Mouse (Mus musculus) heart, adult 18-20 months (tissue): ENCODE data around the gene Ilf3. TPM values are rescaled to one million over a fixed set of nuclear protein-coding genes. Genes with fewer than 3 reads are reported as not detected.

Experiments
- DNase-seq, 2 experiments: peaks; one replicate each; pipeline ENCODE4 v3.0.0; 2021 to 2022; ENCODE audit warnings: mixed read lengths in 1 of 2
- total RNA-seq, 2 experiments: library from RNA; stranded (reverse); gene quantifications; 2 replicates each; pipeline ENCODE4 v1.2.3; 2021

The Ilf3 gene
- total RNA-seq, 2 experiments from 2014 or later: 25.2 to 28.5 TPM

DNA sequence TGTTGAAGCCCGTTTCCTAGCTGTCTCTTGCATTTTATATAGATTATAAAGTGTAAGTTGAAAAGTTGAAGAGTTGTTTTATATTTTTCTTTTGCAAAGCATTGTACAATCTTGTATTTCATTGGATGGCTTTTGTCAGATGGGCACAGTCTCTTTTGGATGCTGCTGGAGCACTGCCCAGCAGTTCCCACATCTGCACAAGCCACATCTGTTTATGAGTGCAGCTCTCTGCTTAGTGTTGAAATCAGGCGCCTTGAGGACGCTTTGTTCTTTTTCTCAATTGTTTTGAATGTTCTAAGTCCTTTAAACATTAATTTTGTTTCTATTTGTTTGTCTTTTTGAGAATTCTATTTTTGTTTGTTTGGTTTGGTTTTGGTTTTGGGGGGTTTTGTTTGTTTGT lies 70.5 kb downstream of the Ilf3 start:
- DNase-seq: peak; percentile 70 to 80

DNA sequence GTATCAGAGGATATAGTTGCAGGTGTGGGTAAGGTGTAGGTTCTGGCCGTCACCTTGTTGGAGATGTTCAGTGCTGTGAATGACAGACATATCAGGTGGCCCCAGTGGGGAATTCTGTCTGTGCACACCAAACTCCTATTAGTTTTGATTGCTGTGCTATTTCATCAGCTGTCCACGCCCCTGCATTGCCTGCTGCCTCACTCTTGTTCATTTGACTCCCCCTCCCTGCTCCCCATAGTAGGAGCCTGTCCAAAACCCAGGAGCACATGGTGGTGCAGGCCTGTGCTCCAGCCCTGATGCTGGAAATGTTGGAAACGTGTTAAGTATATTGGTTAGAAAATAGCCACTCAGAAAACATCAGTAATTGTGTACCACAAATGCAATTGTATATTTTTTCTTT lies 71.8 kb downstream of the Ilf3 start:
- DNase-seq: peak; percentile 49 to 53

DNA sequence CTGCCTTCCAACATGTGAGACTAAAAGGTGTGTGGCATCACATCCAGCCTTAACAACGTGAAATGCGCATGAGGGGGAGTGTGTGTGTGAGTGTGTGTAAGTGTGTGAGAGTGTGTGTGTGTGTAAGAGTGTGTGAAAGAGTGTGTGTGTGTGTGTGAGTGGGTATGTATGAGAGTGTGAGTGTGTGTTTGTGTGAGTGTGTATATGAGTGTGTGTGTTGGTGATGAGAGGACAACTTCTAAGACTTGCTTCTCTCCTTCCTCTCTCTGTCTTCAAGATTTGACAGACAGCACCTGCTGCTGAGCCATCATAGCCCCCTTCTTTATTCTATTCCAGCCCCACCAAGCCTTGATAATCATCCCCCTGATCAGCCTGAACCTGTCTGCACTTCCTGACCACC lies 72.2 kb downstream of the Ilf3 start:
- DNase-seq: no peak

DNA sequence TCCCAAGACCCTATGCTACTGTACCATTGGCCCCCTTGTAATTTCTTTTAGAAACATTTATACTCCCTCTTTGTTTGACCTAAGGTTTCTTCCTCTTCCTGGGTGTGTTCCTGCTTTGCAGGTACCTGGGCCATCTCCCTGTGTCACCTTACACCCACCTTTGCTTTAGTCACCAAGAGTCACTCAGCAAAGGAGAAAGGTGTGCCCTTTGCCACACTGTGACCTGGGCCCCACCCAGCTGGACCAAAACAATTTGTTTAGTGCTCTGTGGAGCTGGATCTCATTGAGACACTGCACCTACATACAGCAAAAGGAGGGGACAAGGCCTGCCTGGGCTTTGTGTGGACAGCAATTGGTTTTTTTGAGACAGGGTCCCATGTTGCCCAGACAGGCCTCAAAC lies 72.7 kb downstream of the Ilf3 start:
- no peak for DNase-seq

DNA sequence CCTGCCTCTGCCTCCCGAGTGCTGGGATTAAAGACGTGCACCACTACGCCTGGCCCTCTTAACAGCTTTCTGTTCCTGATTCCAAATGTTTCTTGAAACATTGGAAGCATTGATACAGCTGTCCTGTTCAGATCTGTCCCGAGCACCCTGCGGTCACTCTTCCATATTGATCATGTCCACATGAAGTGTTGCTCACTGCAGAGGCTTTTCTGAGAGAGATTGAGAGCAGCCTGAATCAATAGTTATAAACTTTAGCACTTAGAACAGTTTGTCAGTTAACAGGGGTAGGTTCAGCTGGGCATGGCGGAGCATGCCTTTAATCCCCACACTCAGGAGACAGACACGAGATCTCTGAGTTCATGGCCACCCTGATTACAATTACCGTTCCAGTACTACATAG lies 76.2 kb downstream of the Ilf3 start:
- no peak for DNase-seq

DNA sequence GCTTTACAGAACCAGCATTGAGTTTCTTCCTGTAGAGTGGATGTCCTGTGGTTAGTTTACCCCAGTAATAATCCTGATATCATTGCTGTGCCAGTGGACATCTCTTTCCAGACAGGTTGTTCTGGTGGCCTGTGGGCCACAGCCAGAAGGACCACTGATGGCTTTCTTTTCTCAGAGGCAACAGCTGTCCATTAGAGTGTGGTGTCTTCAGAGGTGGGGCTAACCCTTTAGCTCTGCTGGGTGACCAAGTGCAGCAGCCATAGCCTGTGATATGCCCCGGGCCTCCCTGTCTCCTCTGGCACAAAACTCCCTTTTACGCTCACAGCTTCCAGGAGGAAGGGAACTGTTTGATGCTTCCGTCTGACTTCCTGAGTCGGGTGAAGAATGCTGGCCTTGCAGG lies 76.9 kb downstream of the Ilf3 start:
- peak in 1 of 2 experiments; percentile 38 for DNase-seq

DNA sequence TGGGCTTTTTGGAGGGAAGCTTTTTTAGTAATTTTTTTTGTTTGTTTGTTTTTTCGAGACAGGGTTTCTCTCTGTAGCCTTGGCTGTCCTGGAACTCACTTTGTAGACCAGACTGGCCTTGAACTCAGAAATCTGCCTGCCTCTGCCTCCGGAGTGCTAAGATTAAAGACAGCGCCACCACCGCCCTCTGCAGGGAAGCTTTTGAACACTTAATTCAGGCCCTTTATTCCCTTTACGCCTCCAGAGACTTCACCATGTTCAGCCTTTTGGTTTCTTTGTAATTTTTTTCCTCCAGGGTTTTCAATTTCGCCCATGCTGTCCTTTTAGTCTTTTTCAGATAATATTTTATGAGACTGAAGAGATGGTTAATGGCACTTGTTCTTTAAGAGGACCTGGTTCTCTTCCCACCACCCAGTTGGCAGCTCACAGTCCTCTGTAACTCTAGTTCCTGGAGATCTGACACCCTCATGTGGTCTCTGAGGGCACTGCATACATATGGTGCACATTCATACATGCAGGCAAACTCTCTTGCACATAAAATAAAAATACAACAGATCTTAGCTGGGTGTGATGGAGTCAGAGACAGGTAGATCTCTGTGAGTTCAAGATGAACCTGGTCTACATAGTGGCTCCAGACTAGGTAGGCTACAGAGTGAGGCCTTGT lies 77.5 kb downstream of the Ilf3 start:
- DNase-seq: no peak

DNA sequence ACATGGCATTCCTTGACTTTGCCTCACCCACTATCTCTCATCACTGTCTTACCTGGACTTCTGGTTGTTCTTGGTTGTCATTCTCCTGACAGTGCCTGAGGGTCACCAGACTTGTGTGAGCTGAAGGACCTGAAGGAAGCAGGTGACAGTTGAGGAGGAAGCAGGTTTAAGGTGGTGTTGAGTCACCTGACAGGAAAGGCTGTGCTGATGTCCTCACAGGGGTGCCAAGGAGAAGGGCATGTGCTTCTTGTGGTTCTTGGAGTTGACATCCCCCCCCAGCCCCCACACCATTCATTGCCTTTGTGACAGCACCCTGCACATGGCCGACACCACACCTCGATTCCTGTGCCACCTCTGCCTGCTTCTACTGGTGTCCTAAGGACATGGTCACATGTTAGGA lies 80.1 kb downstream of the Ilf3 start:
- no peak for DNase-seq

DNA sequence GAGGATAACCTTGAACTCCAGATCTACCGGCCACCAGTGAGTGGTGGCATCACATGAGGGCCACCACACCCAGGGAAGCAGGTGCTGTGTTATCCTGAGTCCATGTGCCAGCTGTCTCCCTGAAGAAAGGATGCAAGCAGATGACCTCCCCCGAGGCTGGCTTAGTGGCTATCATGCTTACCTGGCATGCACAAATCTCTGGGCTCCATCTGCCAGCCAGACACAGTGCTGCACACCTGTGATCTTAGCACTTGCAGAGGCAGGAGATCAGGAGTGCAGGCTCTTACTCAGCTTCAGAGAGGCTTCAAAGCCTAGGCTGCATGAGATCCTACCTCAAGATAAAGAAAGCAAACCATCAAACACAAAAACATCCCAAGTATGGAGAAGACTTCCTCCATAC lies 82.0 kb downstream of the Ilf3 start:
- DNase-seq: no peak

DNA sequence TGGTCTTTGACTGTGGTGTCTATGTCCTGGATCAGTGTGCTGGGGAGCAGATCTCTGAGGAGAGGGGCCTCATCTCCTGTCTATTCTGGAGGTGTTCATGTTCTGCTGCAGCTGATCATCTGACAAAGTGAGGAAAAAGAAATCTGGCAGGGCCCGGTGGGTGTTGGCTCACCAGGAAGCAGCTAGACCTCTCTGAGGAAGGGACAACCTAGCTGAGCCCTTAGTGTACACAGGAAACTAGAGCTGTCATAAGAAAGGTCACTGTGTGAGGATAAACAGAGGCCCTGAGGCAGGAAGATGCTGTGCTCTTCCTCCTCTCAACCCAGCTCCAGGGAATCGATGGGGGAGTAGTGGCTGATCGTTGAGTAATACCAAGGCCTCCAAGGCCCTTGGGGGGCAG lies 82.6 kb downstream of the Ilf3 start:
- peak; percentile 40 to 52 for DNase-seq

DNA sequence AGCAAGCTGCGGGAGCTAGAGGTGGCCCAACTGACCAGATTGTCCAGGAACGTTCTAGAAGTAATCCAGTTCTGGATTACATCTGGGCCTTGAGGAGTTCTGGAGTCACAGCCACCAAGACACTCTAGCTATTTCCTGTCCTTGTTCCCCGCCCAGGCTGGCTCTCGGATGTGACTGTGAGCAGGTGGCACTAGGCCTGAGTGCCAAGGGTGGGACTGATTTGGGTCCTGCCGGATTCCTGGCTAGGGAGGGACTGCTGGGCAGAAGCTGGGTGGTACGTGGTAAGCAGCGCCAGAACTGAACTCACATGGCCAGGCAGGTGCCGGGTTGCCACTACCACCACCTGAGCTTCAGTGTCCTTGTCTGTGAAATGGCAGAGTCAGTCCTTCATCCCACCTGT lies 83.7 kb downstream of the Ilf3 start:
- DNase-seq: peak; percentile 35 to 39

DNA sequence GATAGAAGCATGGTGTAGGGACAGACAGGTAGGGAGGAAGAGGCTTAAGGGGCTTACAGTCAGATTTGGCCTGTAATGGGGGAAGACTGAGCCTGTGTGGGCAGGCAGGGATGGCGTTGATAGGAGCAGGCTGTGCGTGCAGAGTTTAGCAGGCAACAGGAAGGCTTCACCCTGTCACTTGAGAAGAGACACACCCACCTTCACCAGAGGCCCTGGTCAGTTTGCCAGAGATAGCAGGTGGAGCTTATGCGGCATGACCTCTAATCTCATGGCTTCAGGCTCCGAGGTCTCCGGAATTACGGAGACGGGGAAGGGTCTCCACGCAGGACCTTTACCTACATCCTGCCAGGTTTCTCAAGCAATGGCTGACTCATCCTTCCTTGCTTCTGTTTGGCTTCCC lies 84.2 kb downstream of the Ilf3 start:
- DNase-seq: peak; percentile 60

DNA sequence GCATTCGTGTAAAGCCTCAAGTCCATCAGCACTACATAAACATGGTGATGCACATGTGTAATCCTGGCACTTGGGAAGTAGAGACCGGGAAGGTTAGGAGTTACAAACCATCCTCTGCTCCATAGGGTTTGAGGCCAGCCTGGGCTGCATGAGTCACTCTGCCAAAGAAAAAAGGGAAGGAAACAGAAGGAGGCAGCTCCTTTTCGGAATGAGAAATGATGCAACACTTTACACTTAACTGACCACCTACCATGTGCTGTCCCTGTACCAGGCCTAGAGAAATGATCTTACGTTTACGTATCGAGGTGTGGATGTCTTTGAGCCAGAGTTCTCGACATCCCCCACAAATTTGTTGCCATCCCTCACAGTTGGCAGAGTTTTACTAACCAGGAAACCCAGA lies 85.3 kb downstream of the Ilf3 start:
- DNase-seq: peak; percentile 37 to 42

DNA sequence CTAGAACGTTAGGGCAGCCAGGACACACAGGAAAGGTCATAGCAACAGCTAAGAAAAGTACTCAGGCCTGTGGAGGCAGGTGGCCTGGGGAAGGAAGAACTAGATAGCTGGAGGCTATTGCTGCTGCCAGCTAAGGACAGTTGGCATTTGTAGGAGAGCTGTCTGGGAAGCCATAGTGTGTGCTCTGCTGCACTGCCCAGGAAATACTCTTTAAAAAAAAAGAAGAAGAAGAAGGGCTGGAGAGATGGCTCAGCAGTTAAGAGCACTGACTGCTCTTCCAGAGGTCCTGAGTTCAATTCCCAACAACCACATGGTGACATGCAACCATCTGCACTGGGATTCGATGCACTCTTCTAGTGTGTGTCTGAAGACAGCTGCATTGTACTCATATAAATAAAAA lies 85.8 kb downstream of the Ilf3 start:
- no peak for DNase-seq

DNA sequence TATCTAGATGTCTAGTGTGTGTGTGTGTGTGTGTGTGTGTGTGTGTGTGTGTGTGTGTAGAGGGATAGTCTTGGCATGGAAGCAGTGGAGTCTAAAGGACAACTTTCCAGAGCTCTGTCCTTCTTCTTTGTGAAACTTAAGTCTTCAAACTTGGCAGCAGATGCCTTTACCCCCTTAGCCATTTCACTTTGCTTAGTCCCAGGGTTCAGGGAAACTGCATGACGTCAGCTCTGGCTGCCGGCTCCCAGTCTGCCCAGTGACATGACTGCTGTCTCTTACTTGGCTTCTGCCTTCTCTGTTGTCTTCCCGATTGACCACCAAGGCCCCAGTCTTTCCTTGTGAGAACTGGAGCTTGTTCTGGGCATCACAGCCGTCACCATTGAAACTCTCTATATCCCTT lies 86.9 kb downstream of the Ilf3 start:
- no peak for DNase-seq

Other genes with a start within 250 kb of the Ilf3 start
- 10 to 100 TPM in 1 of 2 experiments, 1 to 10 TPM in 1; 8.0 to 10.3 TPM for gene Tyk2, start 236.6 kb upstream of the Ilf3 start, total RNA-seq
- 100 to 1,000 TPM; 160 to 168 TPM for gene Cdc37, start 217.9 kb upstream of the Ilf3 start, total RNA-seq
- gene Pde4a, start 202.2 kb upstream of the Ilf3 start, total RNA-seq: 10 to 100 TPM; 52.5 to 59.1 TPM
- gene Keap1, start 128.5 kb upstream of the Ilf3 start, total RNA-seq: 10 to 100 TPM; 43.1 to 44.5 TPM
- 1 to 10 TPM in 1 of 2 experiments, under 1 TPM in 1; 0.89 to 1.5 TPM for gene S1pr5, start 119.4 kb upstream of the Ilf3 start, total RNA-seq
- gene Atg4d, start 102.6 kb upstream of the Ilf3 start, total RNA-seq: 100 to 1,000 TPM in 1 of 2 experiments, 10 to 100 TPM in 1; 82.0 to 101 TPM
- gene Kri1, start 79.9 kb upstream of the Ilf3 start, total RNA-seq: 10 to 100 TPM; 10.6 to 17.2 TPM
- gene Cdkn2d, start 76.5 kb upstream of the Ilf3 start, total RNA-seq: 10 to 100 TPM; 14.3 to 15.9 TPM
- not detected for gene Ap1m2, start 55.5 kb upstream of the Ilf3 start, total RNA-seq
- gene Slc44a2, start 47.2 kb upstream of the Ilf3 start, total RNA-seq: 10 to 100 TPM; 74.0 to 81.4 TPM
- gene Qtrt1, start 44.0 kb downstream of the Ilf3 start, total RNA-seq: 10 to 100 TPM in 1 of 2 experiments, 1 to 10 TPM in 1; 7.7 to 11.3 TPM
- 10 to 100 TPM; 58.1 to 65.1 TPM for gene Dnm2, start 57.0 kb downstream of the Ilf3 start, total RNA-seq
- gene Tmed1, start 142.4 kb downstream of the Ilf3 start, total RNA-seq: 10 to 100 TPM; 45.3 to 50.9 TPM
- 1 to 10 TPM; 1.2 to 2.9 TPM for gene AB124611, start 158.3 kb downstream of the Ilf3 start, total RNA-seq
- 10 to 100 TPM; 57.7 to 61.2 TPM for gene Carm1, start 179.0 kb downstream of the Ilf3 start, total RNA-seq
- gene Timm29, start 224.9 kb downstream of the Ilf3 start, total RNA-seq: 10 to 100 TPM; 62.0 to 62.2 TPM
- gene Yipf2, start 225.0 kb downstream of the Ilf3 start, total RNA-seq: 1 to 10 TPM; 4.8 to 7.6 TPM
- gene Smarca4, start 248.3 kb downstream of the Ilf3 start, total RNA-seq: 10 to 100 TPM; 45.7 to 50.8 TPM